Mouse (Mus musculus): ENCODE measurements around the gene Susd1.

- no peak for TF ChIP-seq CTCF (conservative IDR thresholded peaks at IDR 0.05; ENCODE audit: insufficient read depth, insufficient read length, low read depth, low read length)
- TF ChIP-seq POLR2A (IDR thresholded peaks at IDR 0.05; ENCODE audit: low read depth, low read length) = no peak
These were observed 19.2 kb downstream of the Susd1 start for GRCm38 (mm10) chr4:59419211-59419610.
